Mouse (Mus musculus) liver, postnatal 0 days (tissue): ENCODE measurements around the gene Them7.

ENCODE experiments used
- CTCF ChIP-seq: sonication (generic); IDR thresholded peaks from 2 replicates; pipeline ENCODE4 v1.5.1; 2016; ENCODE audit warnings: antibody characterized with exemption, low read depth
- EP300 ChIP-seq: IDR thresholded peaks from 2 replicates; pipeline ENCODE4 v1.6.1; 2016; ENCODE audit warnings: antibody characterized with exemption, low read depth, mild to moderate bottlenecking

DNA sequence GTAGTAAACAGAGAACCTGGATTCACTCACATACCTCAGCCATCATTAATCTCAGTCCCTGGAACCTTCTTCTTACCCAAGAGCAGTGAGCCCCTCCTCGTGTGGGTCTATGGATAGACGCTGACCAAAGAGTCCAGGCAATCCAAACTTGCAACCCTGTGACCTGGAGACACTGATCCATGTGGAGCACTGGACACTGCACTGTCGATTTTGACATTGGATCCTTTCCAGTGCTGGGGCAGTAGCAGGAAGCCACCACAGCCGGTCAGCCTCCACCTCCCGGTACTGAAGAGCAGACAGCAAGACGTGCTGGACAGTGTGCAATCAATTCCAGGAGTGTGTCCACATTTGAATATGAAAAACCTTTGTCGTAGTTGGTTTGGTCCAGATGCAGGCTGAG lies 13.3 kb downstream of the Them7 start:
- TF ChIP-seq CTCF (no peak), EP300 (no peak)
